In genomic region chr1:191325726-191326232, GRCm38 (mm10) we compare ENCODE assay signal across 8 mouse cellular contexts. TPM values are rescaled to one million over a fixed set of nuclear protein-coding genes. Genes with fewer than 3 reads are reported as not detected.
DNase-seq lines count a peak whose midpoint lies in the region; ATAC-seq and TF ChIP-seq lines count a peak whose summit lies in the region.

Gene Tmem206 (plus strand): TSS chr1:191325912.

- peak within 1 kb of the TSS; percentile 57 for H3K4me3 ChIP-seq in cortical plate, adult 2 months (ENCODE audit: insufficient read depth, low read length)

- 0 out of 2 replicates have a peak within 1 kb of the TSS, but pooled peaks have one; percentile 4 for H3K27ac ChIP-seq in cortical plate, adult 2 months (ENCODE audit: insufficient read depth, low read length)

- intact Hi-C loops in left cerebral cortex, postnatal 10 days (cut with DNase I): no loop called here

- no peak for TF ChIP-seq CTCF in cortical plate, adult 2 months (IDR thresholded peaks at IDR 0.05; ENCODE audit: extremely low read depth, insufficient read depth, low read length)

- peak; percentile 95 for DNase-seq in gastrocnemius, postnatal 10 days
- peak; percentile 94 to 95 for DNase-seq in left cerebral cortex, postnatal 10 days (ENCODE audit: extremely low spot score in 1 of 2, low spot score in 2 of 2)
- peak; percentile 93 for DNase-seq in right cerebral cortex, postnatal 25 days
- peak; percentile 89 to 92 for DNase-seq in urinary bladder, postnatal 4 days (ENCODE audit: low spot score in 2 of 2)

- peak; percentile 98 for TF ChIP-seq POLR2A in cortical plate, adult 2 months (IDR thresholded peaks at IDR 0.05; ENCODE audit: extremely low read depth, insufficient read depth, low read length)

- H3K4me1 ChIP-seq in cortical plate, adult 2 months (ENCODE audit: control insufficient read depth, insufficient read depth, low read length): peaks cover 2% of the 10 kb centered on the region; the same call in 1 of the 2 replicates

- peak; percentile 87 for ATAC-seq in activated CD4-positive, CD25-positive, alpha-beta regulatory T cell, adult 4 months
- ATAC-seq in inflammation-experienced regulatory T-cells, adult 6 months: peak; percentile 89
- peak; percentile 90 for ATAC-seq in megakaryocyte-erythroid progenitor cell, adult 5-6 weeks (replicated peaks; ENCODE audit: low FRiP score, low TSS enrichment, poor library complexity, severe bottlenecking)

RNA-seq across cellular contexts. Expression of gene Tmem206, which starts in this region (rescaled TPM):
- 10 to 100 TPM; 15.1 to 18.1 TPM for polyA plus RNA-seq in activated CD4-positive, CD25-positive, alpha-beta regulatory T cell, adult 4 months (2017; shearing (Covaris generic))
- 9.9 and 10.3 TPM in 2 replicates for polyA plus RNA-seq in cortical plate, adult 2 months (2012; rRNA removed)
- total RNA-seq in gastrocnemius, postnatal 10 days (2021): 1 to 10 TPM; 2.3 to 4.6 TPM
- 10 to 100 TPM; 15.5 to 29.6 (median 23.7) TPM for polyA plus RNA-seq in inflammation-experienced regulatory T-cells, adult 6 months (2017; shearing (Covaris generic))
- total RNA-seq in left cerebral cortex, postnatal 10 days (2021): 10 to 100 TPM in 1 of 2 experiments, 1 to 10 TPM in 1; 9.8 to 11.5 TPM
- total RNA-seq in megakaryocyte-erythroid progenitor cell, adult 5-6 weeks (2014; fragmentation: Nextera tagmentation): 13.5 TPM in 2 replicates
- total RNA-seq in megakaryocyte-erythroid progenitor cell, adult 5-6 weeks (2017): 9.8 and 15.5 TPM in 2 replicates

Comparison
In these comparisons a context has a peak if more than half of its experiments do, and no peak if none do; other contexts are left out.
1. Peak in every context shown above with its lines: DNase-seq, ATAC-seq, H3K4me3 ChIP-seq and H3K27ac ChIP-seq.